Mouse (Mus musculus) heart, adult 8-10 months (tissue): ENCODE data around the gene Mgarp. TPM values are rescaled to one million over a fixed set of nuclear protein-coding genes. Genes with fewer than 3 reads are reported as not detected.
"Not testable (repeated sequence)": the region's sequence is repeated elsewhere in the genome, so short reads cannot be mapped to it uniquely, and the experiment has no call there.

ENCODE experiments used
- DNase-seq: peaks from one replicate; pipeline ENCODE4 v3.0.0; 2022; ENCODE audit warnings: low spot score
- total RNA-seq, 4 experiments: library from RNA; stranded (reverse); gene quantifications; 2 replicates each; pipeline ENCODE4 v1.2.4; 2022

Mgarp gene
- total RNA-seq, 4 experiments from 2014 or later = 0.22 to 0.37 (median 0.26) TPM

- DNase-seq = no peak
Measured at GRCm38 (mm10) chr3:51368011-51368410, 28.5 kb downstream of the Mgarp start.

- DNase-seq = no peak
Measured at GRCm38 (mm10) chr3:51366926-51367325, 29.6 kb downstream of the Mgarp start.

GRCm38 (mm10) chr3:51365517-51365882 is 31.0 kb downstream of the Mgarp start:
- no peak for DNase-seq

GRCm38 (mm10) chr3:51364703-51365516 is 31.6 kb downstream of the Mgarp start:
- DNase-seq = peak; percentile 80

- no peak for DNase-seq
Measured at GRCm38 (mm10) chr3:51361066-51361465, 35.5 kb downstream of the Mgarp start.

- no peak for DNase-seq
Measured at GRCm38 (mm10) chr3:51359558-51360307, 36.8 kb downstream of the Mgarp start.

GRCm38 (mm10) chr3:51358660-51359557 is 37.6 kb downstream of the Mgarp start:
- peak; percentile 75 for DNase-seq

- DNase-seq = peak; percentile 75
Measured at GRCm38 (mm10) chr3:51358181-51358580, 38.4 kb downstream of the Mgarp start.

- DNase-seq = no peak
Measured at GRCm38 (mm10) chr3:51357624-51358023, 38.9 kb downstream of the Mgarp start.

- DNase-seq = no peak
Measured at GRCm38 (mm10) chr3:51357078-51357477, 39.5 kb downstream of the Mgarp start.

- not testable (repeated sequence) for DNase-seq
Measured at GRCm38 (mm10) chr3:51354956-51355355, 41.6 kb downstream of the Mgarp start.

- DNase-seq = no peak
Measured at GRCm38 (mm10) chr3:51354034-51354427, 42.5 kb downstream of the Mgarp start.

GRCm38 (mm10) chr3:51353325-51354033 is 43.1 kb downstream of the Mgarp start:
- peak; percentile 62 for DNase-seq

- DNase-seq = no peak
Measured at GRCm38 (mm10) chr3:51350806-51351205, 45.7 kb downstream of the Mgarp start.

- no peak for DNase-seq
Measured at GRCm38 (mm10) chr3:51348646-51349238, 47.8 kb downstream of the Mgarp start.

- not testable (repeated sequence) for DNase-seq
Measured at GRCm38 (mm10) chr3:51345017-51345416, 51.5 kb downstream of the Mgarp start.

GRCm38 (mm10) chr3:51344182-51344581 is 52.4 kb downstream of the Mgarp start:
- not testable (repeated sequence) for DNase-seq

GRCm38 (mm10) chr3:51343260-51343659 is 53.3 kb downstream of the Mgarp start:
- DNase-seq = no peak

- DNase-seq = no peak
Measured at GRCm38 (mm10) chr3:51342152-51342551, 54.4 kb downstream of the Mgarp start.

GRCm38 (mm10) chr3:51341268-51342081 is 55.1 kb downstream of the Mgarp start:
- peak; percentile 83 for DNase-seq
